Mouse (Mus musculus) small intestine, adult 2 months (tissue): ENCODE measurements at regions not wholly inside any gene's neighbourhood (a gene's known extent, or its start where the extent isn't known, plus 50 kb on each side); places are given as distances from the start of the nearest gene placed in this dataset.

Experiments used
- CTCF ChIP-seq: fragments of 200-500 bp; IDR thresholded peaks from 2 replicates; pipeline ENCODE4 v1.5.1; 2012; ENCODE audit warnings: low read depth, mild to moderate bottlenecking, control low read depth, inconsistent platforms, low read length, moderate library complexity, mixed read lengths; ENCODE audit not compliant: insufficient replicate concordance, insufficient read length; ENCODE audit errors: extremely low read depth
- POLR2A ChIP-seq: fragments of 200-500 bp; IDR thresholded peaks from 2 replicates; pipeline ENCODE4 v1.6.1; 2012; ENCODE audit warnings: low read depth, mild to moderate bottlenecking, control low read depth, inconsistent platforms, low read length, moderate library complexity

- TF ChIP-seq POLR2A: no peak
- no peak for TF ChIP-seq CTCF
These were observed 70.0 kb upstream of the Gm9747 start for GRCm38 (mm10) chr1:82162926-82163325.
